Mouse (Mus musculus) bone marrow macrophage, adult 2 months (primary cell): ENCODE measurements around the gene Trub1.

ENCODE experiments used
- CTCF ChIP-seq: IDR thresholded peaks from 2 replicates; pipeline ENCODE4 v1.5.1; 2012; ENCODE audit warnings: low read depth, mild to moderate bottlenecking, low read length, moderate library complexity
- POLR2A ChIP-seq: IDR thresholded peaks from 2 replicates; pipeline ENCODE4 v1.6.1; 2012; ENCODE audit warnings: mild to moderate bottlenecking, low read depth, low read length, borderline replicate concordance

- TF ChIP-seq POLR2A (no peak), CTCF (no peak)
Measured at GRCm38 (mm10) chr19:57475298-57475697, 22.6 kb downstream of the Trub1 start.
